Mouse (Mus musculus) heart, embryonic 12.5 days (tissue): Measurements from ENCODE around the gene Spatc1l. TPM values are rescaled to one million over a fixed set of nuclear protein-coding genes. Genes with fewer than 3 reads are reported as not detected.

Experiments
- ATAC-seq: fragments of 200-750 bp; cut with Nextera tagmentation; 2 replicates; pipeline ENCODE4 v1.8.0; 2017; ENCODE audit warnings: moderate TSS enrichment, moderate library complexity; ENCODE audit not compliant: insufficient number of reproducible peaks, low FRiP score
- H3K27ac ChIP-seq: fragments of 300-500 bp; sonication (generic); 2 replicates; pipeline ENCODE4 v1.5.1; 2016; ENCODE audit warnings: mild to moderate bottlenecking, moderate library complexity; ENCODE audit not compliant: poor library complexity, severe bottlenecking
- H3K27me3 ChIP-seq: fragments of 300-500 bp; sonication (generic); replicated peaks from 2 replicates; pipeline ENCODE4 v1.6.1; 2016; ENCODE audit warnings: mild to moderate bottlenecking, moderate library complexity
- H3K36me3 ChIP-seq: fragments of 300-500 bp; sonication (generic); 2 replicates; pipeline ENCODE4 v1.6.1; 2016; ENCODE audit warnings: mild to moderate bottlenecking, moderate library complexity
- H3K4me1 ChIP-seq: fragments of 300-500 bp; sonication (generic); replicated peaks from 2 replicates; pipeline ENCODE4 v1.6.1; 2016; ENCODE audit warnings: mild to moderate bottlenecking
- H3K4me2 ChIP-seq: fragments of 300-500 bp; sonication (generic); 2 replicates; pipeline ENCODE4 v1.6.1; 2016; ENCODE audit warnings: mild to moderate bottlenecking, moderate library complexity
- H3K4me3 ChIP-seq: fragments of 300-500 bp; sonication (generic); 2 replicates; pipeline ENCODE4 v1.5.1; 2016; ENCODE audit warnings: mild to moderate bottlenecking
- H3K9ac ChIP-seq: fragments of 300-500 bp; sonication (generic); 2 replicates; pipeline ENCODE4 v1.6.1; 2016; ENCODE audit warnings: mild to moderate bottlenecking, moderate library complexity
- H3K9me3 ChIP-seq: fragments of 300-500 bp; sonication (generic); replicated peaks from 2 replicates; pipeline ENCODE4 v1.6.1; 2016; ENCODE audit warnings: mild to moderate bottlenecking, moderate library complexity
- WGBS: fragments of 180-500 bp; shearing (Covaris S2); methylation state at CpG from one replicate; pipeline ENCODE4 v1.1.7; 2016; 5-methylcytosine and 5-hydroxymethylcytosine counted together
- polyA plus RNA-seq: library from polyadenylated mRNA; unstranded; fragments of >200 nt; fragmentation: Nextera tagmentation; extraction: Ambion mirVana; gene quantifications from 2 replicates; pipeline ENCODE4 v1.2.1, GENCODE M21; 2016

Gene Spatc1l
- polyA plus RNA-seq, 1 experiment from 2014 or later, result not detected

GRCm38 (mm10) chr10:76550458-76550857 is 11.6 kb upstream of the Spatc1l start:
- H3K36me3 ChIP-seq, result peaks cover 88% of the 10 kb centered on the region
- H3K4me1 ChIP-seq, result no peaks in the 10 kb centered on the region
- no peak overlapping the region for H3K4me3 ChIP-seq
- 88% methylated on average over 5 of the region's 5 CpGs for WGBS
- no peak overlapping the region for H3K27ac ChIP-seq
- no peak for ATAC-seq
- H3K27me3 ChIP-seq, result no peaks in the 10 kb centered on the region
- H3K9ac ChIP-seq, result no peak overlapping the region
- no peak overlapping the region for H3K4me2 ChIP-seq
- H3K9me3 ChIP-seq, result no peaks in the 10 kb centered on the region; the same call in 1 of the 2 replicates

GRCm38 (mm10) chr10:76551556-76551955 is 10.5 kb upstream of the Spatc1l start:
- no peak overlapping the region for H3K27ac ChIP-seq
- H3K4me1 ChIP-seq, result no peaks in the 10 kb centered on the region
- ATAC-seq, result no peak
- no peak overlapping the region for H3K4me2 ChIP-seq
- no peak overlapping the region for H3K9ac ChIP-seq
- WGBS, result 78% methylated on average over 3 of the region's 3 CpGs
- H3K9me3 ChIP-seq, result no peaks in the 10 kb centered on the region; the same call in 1 of the 2 replicates
- peaks cover 80% of the 10 kb centered on the region for H3K36me3 ChIP-seq
- H3K27me3 ChIP-seq, result no peaks in the 10 kb centered on the region
- H3K4me3 ChIP-seq, result no peak overlapping the region

GRCm38 (mm10) chr10:76554061-76554460 is 8.0 kb upstream of the Spatc1l start:
- Histone ChIP-seq H3K4me2 (no peak overlapping the region), H3K9me3 (no peaks in the 10 kb centered on the region; the same call in 1 of the 2 replicates), H3K4me1 (no peaks in the 10 kb centered on the region), H3K36me3 (peaks cover 57% of the 10 kb centered on the region), H3K4me3 (no peak overlapping the region), H3K27ac (no peak overlapping the region), H3K9ac (no peak overlapping the region), H3K27me3 (no peaks in the 10 kb centered on the region)
- ATAC-seq, result no peak
- 86% methylated on average over 5 of the region's 5 CpGs for WGBS

GRCm38 (mm10) chr10:76569996-76570685 is 8.1 kb downstream of the Spatc1l start:
- Histone ChIP-seq H3K4me2 (no peak overlapping the region), H3K9ac (no peak overlapping the region), H3K4me1 (no peaks in the 10 kb centered on the region), H3K9me3 (0 out of 2 replicates have a peak, but pooled peaks cover 6% of the 10 kb centered on the region), H3K27ac (no peak overlapping the region), H3K27me3 (no peaks in the 10 kb centered on the region), H3K4me3 (no peak overlapping the region), H3K36me3 (no peaks in the 10 kb centered on the region)
- whole genome bisulfite sequencing, result 85% methylated on average over 22 of the region's 22 CpGs
- no peak for ATAC-seq

- ATAC-seq, result no peak
These were observed 9.0 kb downstream of the Spatc1l start for GRCm38 (mm10) chr10:76571070-76571469.

GRCm38 (mm10) chr10:76572151-76572550 is 10.1 kb downstream of the Spatc1l start:
- WGBS, result 75% methylated on average over 3 of the region's 3 CpGs
- Histone ChIP-seq H3K27ac (no peak overlapping the region), H3K9me3 (0 out of 2 replicates have a peak, but pooled peaks cover 6% of the 10 kb centered on the region), H3K4me1 (peaks cover 7% of the 10 kb centered on the region; the same call in 1 of the 2 replicates), H3K9ac (no peak overlapping the region), H3K27me3 (no peaks in the 10 kb centered on the region), H3K4me2 (no peak overlapping the region), H3K36me3 (no peaks in the 10 kb centered on the region), H3K4me3 (no peak overlapping the region)
- ATAC-seq, result no peak

More at GRCm38 (mm10) chr10:76571070-76571469, 9.0 kb downstream of the Spatc1l start:
- 61% methylated on average over 2 of the region's 2 CpGs for WGBS
- no peak overlapping the region for H3K4me2 ChIP-seq
- H3K36me3 ChIP-seq, result no peaks in the 10 kb centered on the region
- no peaks in the 10 kb centered on the region for H3K4me1 ChIP-seq
- no peaks in the 10 kb centered on the region for H3K27me3 ChIP-seq
- 0 out of 2 replicates have a peak, but pooled peaks cover 6% of the 10 kb centered on the region for H3K9me3 ChIP-seq
- no peak overlapping the region for H3K27ac ChIP-seq
- no peak overlapping the region for H3K9ac ChIP-seq
- H3K4me3 ChIP-seq, result no peak overlapping the region

GRCm38 (mm10) chr10:76575374-76575773 is 13.3 kb downstream of the Spatc1l start, which contains the start of gene Ftcd:
Ftcd (plus strand) TSS chr10:76575648.
- H3K4me2 ChIP-seq, result no peak within 1 kb of the TSS
- H3K27me3 ChIP-seq, result no peaks in the 10 kb centered on the region
- ATAC-seq, result 0 out of 2 replicates have a peak, but pooled peaks have one; percentile 33
- 0 out of 2 replicates have a peak, but pooled peaks cover 5% of the 10 kb centered on the region for H3K9me3 ChIP-seq
- H3K4me1 ChIP-seq, result peaks cover 7% of the 10 kb centered on the region; the same call in 1 of the 2 replicates
- H3K36me3 ChIP-seq, result no peaks in the 10 kb centered on the region
- no peak within 1 kb of the TSS for H3K4me3 ChIP-seq
- H3K9ac ChIP-seq, result 0 out of 2 replicates have a peak within 1 kb of the TSS, but pooled peaks have one; percentile 3
- H3K27ac ChIP-seq, result no peak within 1 kb of the TSS
- WGBS, result 81% methylated on average over 3 of the region's 3 CpGs

GRCm38 (mm10) chr10:76576920-76577319 is 14.8 kb downstream of the Spatc1l start:
- no peaks in the 10 kb centered on the region for H3K36me3 ChIP-seq
- no peaks in the 10 kb centered on the region for H3K27me3 ChIP-seq
- H3K4me2 ChIP-seq, result no peak overlapping the region
- no peak for ATAC-seq
- no peak overlapping the region for H3K9ac ChIP-seq
- WGBS, result 57% methylated on average over 7 of the region's 7 CpGs
- H3K4me1 ChIP-seq, result peaks cover 9% of the 10 kb centered on the region; the same call in 1 of the 2 replicates
- H3K9me3 ChIP-seq, result no peaks in the 10 kb centered on the region
- H3K27ac ChIP-seq, result no peak overlapping the region
- no peak overlapping the region for H3K4me3 ChIP-seq

GRCm38 (mm10) chr10:76584138-76584537 is 22.1 kb downstream of the Spatc1l start:
- 16% methylated on average over 10 of the region's 10 CpGs for WGBS
- Histone ChIP-seq H3K4me3 (peak overlapping the region; percentile 26), H3K4me1 (peaks cover 34% of the 10 kb centered on the region), H3K27ac (peak overlapping the region; percentile 46), H3K9me3 (no peaks in the 10 kb centered on the region), H3K4me2 (peak overlapping the region; percentile 51), H3K27me3 (no peaks in the 10 kb centered on the region), H3K36me3 (no peaks in the 10 kb centered on the region), H3K9ac (peak overlapping the region; percentile 48)
- ATAC-seq, result peak; percentile 65

- peak overlapping the region; percentile 90 for H3K27ac ChIP-seq
- no peaks in the 10 kb centered on the region for H3K27me3 ChIP-seq
- ATAC-seq, result peak; percentile 74
- H3K4me3 ChIP-seq, result no peak overlapping the region
- H3K9ac ChIP-seq, result no peak overlapping the region
- no peaks in the 10 kb centered on the region for H3K36me3 ChIP-seq
- no peaks in the 10 kb centered on the region for H3K9me3 ChIP-seq
- 0% methylated on average over 1 of the region's 1 CpGs for WGBS
- H3K4me2 ChIP-seq, result no peak overlapping the region
- peaks cover 44% of the 10 kb centered on the region for H3K4me1 ChIP-seq
These were observed 24.1 kb downstream of the Spatc1l start for GRCm38 (mm10) chr10:76586190-76586589.

GRCm38 (mm10) chr10:76590197-76590596 is 28.1 kb downstream of the Spatc1l start:
- Histone ChIP-seq H3K36me3 (no peaks in the 10 kb centered on the region), H3K27me3 (no peaks in the 10 kb centered on the region), H3K4me1 (peaks cover 23% of the 10 kb centered on the region), H3K4me2 (no peak overlapping the region), H3K9ac (no peak overlapping the region), H3K4me3 (no peak overlapping the region), H3K9me3 (no peaks in the 10 kb centered on the region), H3K27ac (peak overlapping the region; percentile 82)
- WGBS, result 55% methylated on average over 11 of the region's 11 CpGs
- ATAC-seq, result no peak
